Mouse (Mus musculus): ENCODE data around the gene Ncor2. TPM values are rescaled to one million over a fixed set of nuclear protein-coding genes. Genes with fewer than 3 reads are reported as not detected.
A peak's percentile ranks its signal among the peaks of the same experiment; 100 is the strongest.
"Not testable (repeated sequence)": the region's sequence is repeated elsewhere in the genome, so short reads cannot be mapped to it uniquely, and the experiment has no call there.

The Ncor2 gene
- polyA plus RNA-seq (2015; fragmentation: Nextera tagmentation; extraction: Ambion mirVana): 25.6 and 27.6 TPM in 2 replicates

- peak; percentile 73 for ATAC-seq (replicated peaks)
- Histone ChIP-seq H3K36me3 (replicated peaks) (no peaks in the 10 kb centered on the region), H3K4me3 (peak within 1 kb of the TSS; percentile 52), H3K9ac (peak within 1 kb of the TSS; percentile 79), H3K27me3 (replicated peaks) (no peaks in the 10 kb centered on the region), H3K9me3 (no peaks in the 10 kb centered on the region), H3K4me2 (peak within 1 kb of the TSS; percentile 91), H3K4me1 (peaks cover 48% of the 10 kb centered on the region), H3K27ac (peak within 1 kb of the TSS; percentile 91)
- under 1% methylated on average over 54 of the region's 87 CpGs for WGBS
Measured at GRCm38 (mm10) chr5:125179007-125179734, at the start of gene Ncor2. Ncor2 (minus strand) TSS chr5:125179219.

- H3K4me2 ChIP-seq: no peak overlapping the region
- no peak overlapping the region for H3K9ac ChIP-seq
- no peak overlapping the region for H3K27ac ChIP-seq
- H3K9me3 ChIP-seq: no peaks in the 10 kb centered on the region
- peaks cover 24% of the 10 kb centered on the region for H3K4me1 ChIP-seq
- WGBS: 99% methylated on average over 4 of the region's 4 CpGs
- H3K4me3 ChIP-seq: no peak overlapping the region
- ATAC-seq (replicated peaks): no peak
- no peaks in the 10 kb centered on the region for H3K36me3 ChIP-seq (replicated peaks)
- H3K27me3 ChIP-seq (replicated peaks): no peaks in the 10 kb centered on the region
Measured at GRCm38 (mm10) chr5:125227699-125228098, 48.7 kb upstream of the Ncor2 start.

GRCm38 (mm10) chr5:125226229-125226634 lies 47.2 kb upstream of the Ncor2 start:
- H3K9me3 ChIP-seq: no peaks in the 10 kb centered on the region
- no peak overlapping the region for H3K9ac ChIP-seq
- peak overlapping the region; percentile 54 for H3K27ac ChIP-seq
- H3K4me2 ChIP-seq: no peak overlapping the region
- no peak for ATAC-seq (replicated peaks)
- H3K4me1 ChIP-seq: peaks cover 28% of the 10 kb centered on the region
- H3K4me3 ChIP-seq: no peak overlapping the region
- WGBS: 50% methylated on average over 12 of the region's 12 CpGs
- H3K36me3 ChIP-seq (replicated peaks): no peaks in the 10 kb centered on the region
- H3K27me3 ChIP-seq (replicated peaks): no peaks in the 10 kb centered on the region

- Histone ChIP-seq H3K4me3 (no peak overlapping the region), H3K4me2 (no peak overlapping the region), H3K36me3 (replicated peaks) (no peaks in the 10 kb centered on the region), H3K27me3 (replicated peaks) (no peaks in the 10 kb centered on the region), H3K4me1 (peaks cover 28% of the 10 kb centered on the region), H3K9me3 (no peaks in the 10 kb centered on the region), H3K27ac (no peak overlapping the region), H3K9ac (no peak overlapping the region)
- no peak for ATAC-seq (replicated peaks)
- WGBS: 34% methylated on average over 3 of the region's 3 CpGs
Measured at GRCm38 (mm10) chr5:125224925-125225324, 45.9 kb upstream of the Ncor2 start.

GRCm38 (mm10) chr5:125223961-125224360 lies 44.9 kb upstream of the Ncor2 start:
- Histone ChIP-seq H3K9ac (no peak overlapping the region), H3K9me3 (no peaks in the 10 kb centered on the region), H3K27me3 (replicated peaks) (no peaks in the 10 kb centered on the region), H3K36me3 (replicated peaks) (no peaks in the 10 kb centered on the region), H3K4me2 (no peak overlapping the region), H3K4me3 (no peak overlapping the region), H3K4me1 (peaks cover 28% of the 10 kb centered on the region), H3K27ac (no peak overlapping the region)
- ATAC-seq (replicated peaks): no peak
- 66% methylated on average over 5 of the region's 5 CpGs for WGBS

- Histone ChIP-seq H3K9me3 (no peaks in the 10 kb centered on the region), H3K36me3 (replicated peaks) (no peaks in the 10 kb centered on the region), H3K4me3 (no peak overlapping the region), H3K27ac (no peak overlapping the region), H3K9ac (no peak overlapping the region), H3K4me1 (peaks cover 32% of the 10 kb centered on the region), H3K27me3 (replicated peaks) (no peaks in the 10 kb centered on the region), H3K4me2 (no peak overlapping the region)
- no peak for ATAC-seq (replicated peaks)
- 61% methylated on average over 6 of the region's 6 CpGs for WGBS
Measured at GRCm38 (mm10) chr5:125222706-125223105, 43.7 kb upstream of the Ncor2 start.

GRCm38 (mm10) chr5:125221868-125222267 lies 42.8 kb upstream of the Ncor2 start:
- H3K36me3 ChIP-seq (replicated peaks): no peaks in the 10 kb centered on the region
- no peak overlapping the region for H3K4me3 ChIP-seq
- H3K9me3 ChIP-seq: no peaks in the 10 kb centered on the region
- H3K27me3 ChIP-seq (replicated peaks): no peaks in the 10 kb centered on the region
- H3K4me2 ChIP-seq: no peak overlapping the region
- H3K4me1 ChIP-seq: peaks cover 36% of the 10 kb centered on the region
- H3K9ac ChIP-seq: no peak overlapping the region
- peak overlapping the region; percentile 46; the same call in 1 of the 2 replicates for H3K27ac ChIP-seq
- ATAC-seq (replicated peaks): no peak; the same call in 1 of the 2 replicates
- 84% methylated on average over 3 of the region's 3 CpGs for WGBS

GRCm38 (mm10) chr5:125217426-125218170 lies 38.6 kb upstream of the Ncor2 start:
- no peak overlapping the region for H3K9ac ChIP-seq
- H3K4me1 ChIP-seq: peaks cover 23% of the 10 kb centered on the region
- H3K27ac ChIP-seq: peak overlapping the region; percentile 49
- WGBS: 40% methylated on average over 9 of the region's 9 CpGs
- H3K27me3 ChIP-seq (replicated peaks): no peaks in the 10 kb centered on the region
- H3K4me2 ChIP-seq: no peak overlapping the region
- H3K4me3 ChIP-seq: no peak overlapping the region
- no peaks in the 10 kb centered on the region for H3K9me3 ChIP-seq
- no peaks in the 10 kb centered on the region for H3K36me3 ChIP-seq (replicated peaks)
- no peak for ATAC-seq (replicated peaks)

GRCm38 (mm10) chr5:125215930-125216459 lies 37.0 kb upstream of the Ncor2 start:
- Histone ChIP-seq H3K36me3 (replicated peaks) (no peaks in the 10 kb centered on the region), H3K4me3 (peak overlapping the region; percentile 18; the same call in 1 of the 2 replicates), H3K27me3 (replicated peaks) (no peaks in the 10 kb centered on the region), H3K4me1 (peaks cover 21% of the 10 kb centered on the region), H3K9ac (peak overlapping the region; percentile 34), H3K4me2 (peak overlapping the region; percentile 48), H3K9me3 (no peaks in the 10 kb centered on the region), H3K27ac (peak overlapping the region; percentile 81)
- WGBS: 3% methylated on average over 24 of the region's 24 CpGs
- ATAC-seq (replicated peaks): peak; percentile 84

GRCm38 (mm10) chr5:125215346-125215929 lies 36.4 kb upstream of the Ncor2 start:
- Histone ChIP-seq H3K4me1 (peaks cover 21% of the 10 kb centered on the region), H3K4me2 (peak overlapping the region; percentile 48), H3K27ac (peak overlapping the region; percentile 81), H3K9ac (peak overlapping the region; percentile 34), H3K9me3 (no peaks in the 10 kb centered on the region), H3K27me3 (replicated peaks) (no peaks in the 10 kb centered on the region), H3K4me3 (peak overlapping the region; percentile 18; the same call in 1 of the 2 replicates), H3K36me3 (replicated peaks) (no peaks in the 10 kb centered on the region)
- ATAC-seq (replicated peaks): no peak
- 21% methylated on average over 11 of the region's 11 CpGs for WGBS

- Histone ChIP-seq H3K27me3 (replicated peaks) (no peaks in the 10 kb centered on the region), H3K9me3 (no peaks in the 10 kb centered on the region), H3K4me2 (no peak overlapping the region), H3K27ac (no peak overlapping the region), H3K4me1 (peaks cover 21% of the 10 kb centered on the region), H3K36me3 (replicated peaks) (no peaks in the 10 kb centered on the region), H3K4me3 (no peak overlapping the region), H3K9ac (no peak overlapping the region)
- no peak for ATAC-seq (replicated peaks)
- WGBS: 90% methylated on average over 6 of the region's 6 CpGs
Measured at GRCm38 (mm10) chr5:125214064-125214463, 35.0 kb upstream of the Ncor2 start.

GRCm38 (mm10) chr5:125204910-125205309 lies 25.9 kb upstream of the Ncor2 start:
- H3K9ac ChIP-seq; H3K4me2 ChIP-seq; ATAC-seq (replicated peaks); H3K36me3 ChIP-seq (replicated peaks); H3K9me3 ChIP-seq; H3K27ac ChIP-seq; H3K4me3 ChIP-seq; H3K27me3 ChIP-seq (replicated peaks): not testable (repeated sequence)
- WGBS: 91% methylated on average over 3 of the region's 3 CpGs
- peaks cover 25% of the 10 kb centered on the region for H3K4me1 ChIP-seq

Measured in midbrain, embryonic 15.5 days (tissue).